Mouse (Mus musculus): ENCODE results near the gene Rgl1.
A peak's percentile ranks its signal among the peaks of the same experiment; 100 is the strongest.
"Not testable (repeated sequence)": the region's sequence is repeated elsewhere in the genome, so short reads cannot be mapped to it uniquely, and the experiment has no call there.

Rgl1 gene

DNA sequence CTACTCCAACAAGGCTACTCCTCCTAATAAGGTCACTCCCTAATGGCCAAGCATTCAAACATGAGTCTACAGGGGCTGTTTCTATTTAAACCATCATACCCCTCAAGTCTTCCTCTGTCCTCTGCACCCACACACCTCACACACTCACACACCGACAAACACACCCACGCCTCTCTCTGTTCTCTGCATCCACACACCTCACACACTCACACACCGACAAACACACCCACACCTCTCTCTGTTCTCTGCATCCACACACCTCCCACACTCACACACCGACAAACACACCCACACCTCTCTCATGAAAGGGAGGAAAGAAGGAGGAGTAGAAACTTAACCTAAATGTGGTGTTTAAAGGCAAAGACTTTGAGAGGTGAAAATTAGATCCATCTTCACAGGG, 106.2 kb downstream of the Rgl1 start:
- DNase-seq (ENCODE audit: low spot score), result no peak

GRCm38 (mm10) chr1:152656601-152657000, 109.5 kb downstream of the Rgl1 start:
- no peak for DNase-seq (ENCODE audit: low spot score)

GRCm38 (mm10) chr1:152654851-152655250, 111.3 kb downstream of the Rgl1 start:
- DNase-seq (ENCODE audit: low spot score), result no peak

- no peak for DNase-seq (ENCODE audit: low spot score)
Observed at GRCm38 (mm10) chr1:152651495-152651874, 114.7 kb downstream of the Rgl1 start.

DNA sequence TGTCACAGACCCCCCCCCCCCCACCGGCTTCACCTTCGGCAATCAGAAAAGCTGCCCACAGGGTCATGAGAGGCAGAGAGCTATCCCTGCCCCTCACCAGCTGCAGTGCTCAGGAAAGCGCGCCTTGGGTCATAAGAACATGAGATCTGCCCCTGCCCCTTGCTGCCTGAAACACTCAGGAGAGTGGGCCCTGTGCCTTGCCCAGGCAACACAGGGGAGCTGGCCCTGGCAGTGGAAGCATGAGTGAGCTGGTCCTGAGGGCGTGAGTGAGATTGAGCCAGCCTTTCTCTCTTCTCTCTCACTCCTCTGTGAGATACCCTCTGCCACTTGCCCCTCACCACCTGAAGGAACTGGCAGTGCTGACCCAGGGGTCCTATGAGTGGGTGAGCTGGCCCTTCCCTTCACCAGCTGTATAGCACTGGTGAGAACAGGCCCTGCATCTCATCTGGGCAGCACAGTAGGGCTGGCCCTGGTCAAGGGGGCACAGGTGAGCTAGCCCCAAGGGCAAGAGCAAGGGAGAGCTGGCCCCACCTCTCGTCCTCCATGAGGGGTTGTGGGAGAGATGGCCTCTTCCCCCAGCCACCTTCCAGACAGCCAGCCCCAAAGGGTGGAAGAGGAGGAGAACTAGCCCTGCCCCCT, 115.2 kb downstream of the Rgl1 start:
- DNase-seq (ENCODE audit: low spot score), result no peak

GRCm38 (mm10) chr1:152648052-152648451, 118.1 kb downstream of the Rgl1 start:
- DNase-seq (ENCODE audit: low spot score), result no peak

- not testable (repeated sequence) for DNase-seq (ENCODE audit: low spot score)
Observed at GRCm38 (mm10) chr1:152642207-152642606, 123.9 kb downstream of the Rgl1 start.

- DNase-seq (ENCODE audit: low spot score), result peak; percentile 53
Observed at GRCm38 (mm10) chr1:152640195-152640981, 125.8 kb downstream of the Rgl1 start.

DNA sequence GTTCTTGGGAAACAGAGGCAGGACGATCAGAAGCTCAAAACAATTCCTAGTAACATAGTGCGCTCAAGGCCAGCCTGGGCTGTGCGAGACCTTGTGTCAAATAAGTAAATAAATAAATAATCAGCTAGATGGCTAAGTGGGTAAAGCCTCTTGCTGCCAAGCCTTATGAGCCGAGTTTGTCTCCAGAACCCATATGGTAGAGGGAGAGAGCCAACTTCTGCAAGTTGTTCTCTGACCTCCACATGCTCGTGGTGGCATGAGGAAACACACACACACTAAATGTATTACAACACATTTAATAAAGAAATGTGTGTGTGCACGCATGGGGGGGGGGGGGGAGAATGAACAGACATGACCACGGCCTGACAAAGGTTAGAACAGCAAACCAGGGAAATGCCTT, 126.8 kb downstream of the Rgl1 start:
- DNase-seq (ENCODE audit: low spot score), result no peak

GRCm38 (mm10) chr1:152634638-152635037, 131.5 kb downstream of the Rgl1 start:
- no peak for DNase-seq (ENCODE audit: low spot score)

- DNase-seq (ENCODE audit: low spot score), result no peak
Observed at GRCm38 (mm10) chr1:152629780-152630179, 136.4 kb downstream of the Rgl1 start.

- DNase-seq (ENCODE audit: low spot score), result no peak
Observed at GRCm38 (mm10) chr1:152625651-152626050, 140.5 kb downstream of the Rgl1 start.

DNA sequence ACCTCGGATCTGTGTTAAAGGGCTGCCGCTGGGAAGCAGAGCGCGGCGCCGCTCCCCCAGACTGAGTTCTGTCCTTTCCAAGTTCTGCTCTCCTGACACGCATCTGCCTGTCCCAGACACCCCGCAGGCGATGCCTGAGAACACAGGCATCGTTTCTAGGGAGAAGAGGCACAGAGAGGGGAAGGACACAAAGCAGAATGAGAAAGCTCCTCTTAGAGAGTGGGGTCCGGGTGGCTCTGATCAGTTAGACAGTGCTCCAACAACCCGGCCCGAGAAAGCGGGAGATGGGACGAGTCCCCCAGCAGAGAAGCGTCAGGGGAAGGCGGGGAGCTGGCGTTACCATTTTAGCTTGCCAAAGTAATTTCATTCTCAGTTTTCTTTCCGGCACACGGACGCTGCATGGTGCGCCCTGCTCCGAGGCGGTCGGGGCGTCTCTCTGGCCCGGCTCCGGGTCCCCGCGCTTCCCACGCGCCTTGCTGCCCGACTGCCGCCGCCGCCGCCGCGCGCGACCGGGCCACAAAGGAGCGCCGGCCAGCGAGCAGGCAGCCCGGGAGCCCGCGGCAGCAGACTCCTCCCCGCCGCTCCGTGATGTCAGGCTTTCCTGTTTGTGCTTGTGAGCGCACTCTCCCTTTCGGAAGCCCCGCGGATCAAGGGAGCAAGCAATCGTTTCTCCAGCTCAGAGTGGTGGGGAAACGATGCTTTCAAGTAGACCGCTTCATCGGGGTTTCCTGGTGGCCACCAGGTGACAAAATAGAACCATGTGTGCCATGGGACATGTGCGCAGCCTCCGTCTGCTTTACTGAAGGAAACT, 141.3 kb downstream of the Rgl1 start:
- DNase-seq (ENCODE audit: low spot score), result peak; percentile 82

GRCm38 (mm10) chr1:152623375-152624270, 142.5 kb downstream of the Rgl1 start:
- peak; percentile 55 for DNase-seq (ENCODE audit: low spot score)

DNA sequence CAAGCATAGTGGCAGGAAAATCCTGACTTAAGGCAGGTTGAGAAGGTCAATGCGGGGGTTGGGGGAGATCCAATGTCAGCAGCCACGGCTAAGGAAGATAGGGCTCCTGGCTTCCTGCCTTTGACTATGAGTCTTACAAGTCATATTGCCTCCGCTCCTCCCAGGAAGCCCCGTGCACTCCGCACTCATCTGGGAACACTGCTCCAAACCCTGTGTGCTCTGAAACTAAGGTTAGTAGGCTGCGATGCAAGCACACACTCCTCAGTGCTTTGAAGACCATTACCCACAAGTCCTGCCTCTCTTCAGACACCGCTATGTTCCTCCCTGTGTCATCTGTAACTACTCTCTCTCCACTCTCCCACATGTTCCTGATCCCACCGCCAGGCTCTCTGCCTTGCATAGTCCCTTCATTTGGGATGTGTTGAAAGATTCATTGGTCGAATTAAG, 143.4 kb downstream of the Rgl1 start:
- DNase-seq (ENCODE audit: low spot score), result peak; percentile 26

GRCm38 (mm10) chr1:152621624-152622023, 144.5 kb downstream of the Rgl1 start:
- DNase-seq (ENCODE audit: low spot score), result no peak

DNA sequence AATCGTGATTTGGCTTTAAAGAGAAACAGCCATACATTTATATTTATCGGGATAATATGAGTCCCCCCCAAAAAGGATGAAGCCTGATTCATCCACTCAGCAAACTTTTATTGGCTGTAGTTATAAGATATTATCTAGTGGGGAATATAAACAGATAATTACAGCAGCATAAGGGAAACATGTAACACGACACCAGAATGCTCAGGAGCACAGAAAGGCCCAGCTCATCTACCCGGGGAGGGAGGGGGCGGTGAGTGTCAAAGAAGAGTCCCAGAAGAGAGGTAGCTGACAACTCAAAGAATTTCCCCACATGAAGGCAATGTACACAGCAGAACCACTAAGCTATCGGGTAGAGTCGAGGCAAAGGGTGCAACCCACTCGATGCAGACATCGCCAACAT, 146.8 kb downstream of the Rgl1 start:
- no peak for DNase-seq (ENCODE audit: low spot score)

GRCm38 (mm10) chr1:152618896-152619295, 147.3 kb downstream of the Rgl1 start:
- no peak for DNase-seq (ENCODE audit: low spot score)

GRCm38 (mm10) chr1:152618381-152618780, 147.8 kb downstream of the Rgl1 start:
- no peak for DNase-seq (ENCODE audit: low spot score)

DNA sequence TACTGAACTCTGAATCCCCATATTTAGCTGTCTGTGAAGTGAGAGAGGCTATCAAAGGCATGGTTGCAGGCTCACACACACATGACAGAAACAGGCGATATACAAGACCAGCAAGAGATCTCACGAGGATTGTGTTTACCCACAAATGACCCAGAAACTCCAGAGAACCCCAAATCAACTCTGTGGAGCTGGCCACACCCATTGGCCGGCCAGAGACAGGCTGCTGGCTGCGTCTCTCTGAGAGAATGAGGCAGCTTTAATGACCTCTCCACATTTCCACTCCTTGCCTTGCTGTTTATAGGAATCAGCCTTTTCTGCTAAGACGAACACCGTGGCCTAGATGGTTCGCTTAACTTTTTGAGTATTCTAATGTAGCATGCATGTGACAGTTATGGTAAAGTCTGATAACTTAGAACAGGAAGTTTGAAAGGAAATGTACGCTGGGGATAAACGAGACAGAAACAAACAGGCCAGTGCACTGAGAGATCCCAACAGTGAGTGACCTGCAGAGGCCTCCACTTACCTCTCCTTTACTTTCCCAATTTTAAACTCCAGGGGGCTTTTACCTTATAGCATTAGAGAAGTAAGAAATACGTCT, 148.3 kb downstream of the Rgl1 start:
- DNase-seq (ENCODE audit: low spot score), result no peak

DNA sequence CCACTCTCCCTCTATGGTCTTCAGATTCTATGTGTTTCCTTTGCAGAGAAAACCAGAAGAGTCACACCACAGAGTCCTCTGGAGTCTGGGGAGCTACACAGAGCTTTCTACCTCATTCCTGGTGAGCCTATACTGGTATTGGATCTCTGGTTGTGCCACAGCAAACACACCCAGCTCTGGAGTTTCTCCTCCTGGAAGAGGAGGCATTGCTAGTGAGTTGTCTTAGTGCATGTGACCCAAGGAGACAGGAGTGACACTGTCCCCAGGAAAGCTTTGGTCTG, 149.4 kb downstream of the Rgl1 start:
- DNase-seq (ENCODE audit: low spot score), result no peak
